Mouse (Mus musculus): ENCODE data around the gene Ppp1r13b. TPM values are rescaled to one million over a fixed set of nuclear protein-coding genes. Genes with fewer than 3 reads are reported as not detected.

The Ppp1r13b gene
- polyA plus RNA-seq, 1 experiment from 2014 or later, result 6.8 TPM

DNA sequence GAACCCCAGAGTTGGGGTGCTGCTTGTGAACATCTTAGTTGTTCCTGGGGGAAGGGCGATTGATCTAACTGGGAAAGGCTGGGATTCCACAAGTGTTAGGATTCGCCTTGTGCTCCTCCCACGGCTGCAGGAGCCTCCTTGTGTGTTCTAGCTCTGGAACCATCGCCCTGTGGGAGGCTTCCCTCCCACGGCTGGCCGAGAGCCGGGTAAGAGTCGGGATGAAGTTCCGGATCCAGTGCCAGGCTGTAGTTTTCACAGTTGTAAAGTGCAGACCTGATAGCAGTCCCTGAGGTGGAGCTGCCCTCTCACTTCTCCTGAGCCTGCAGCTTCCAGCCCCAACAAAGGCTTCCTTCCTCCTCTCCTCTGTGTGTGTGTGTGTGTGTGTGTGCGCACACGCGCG, 91.4 kb downstream of the Ppp1r13b start:
- no peaks in the 10 kb centered on the region; the same call in 1 of the 2 replicates for H3K36me3 ChIP-seq (replicated peaks; ENCODE audit: control insufficient read depth, insufficient read depth, low read depth, low read length)
- H3K9me3 ChIP-seq (replicated peaks; ENCODE audit: control insufficient read depth, low read length), result no peaks in the 10 kb centered on the region
- DNase-seq (ENCODE audit: low spot score) (no peak), ATAC-seq (replicated peaks; ENCODE audit: insufficient number of reproducible peaks, low FRiP score, low TSS enrichment, low read depth) (no peak)
- no peak overlapping the region for H3K4me2 ChIP-seq (ENCODE audit: low read depth, low read length)
- H3K27ac ChIP-seq (replicated peaks; ENCODE audit: low read depth, low read length), result no peak overlapping the region
- H3K27me3 ChIP-seq (ENCODE audit: control insufficient read depth, insufficient read depth, low read length), result no peaks in the 10 kb centered on the region
- 71% methylated on average over 13 of the region's 13 CpGs for WGBS
- H3K9ac ChIP-seq (replicated peaks; ENCODE audit: low read length), result no peak overlapping the region; the same call in 1 of the 2 replicates
- no peak overlapping the region for H3K4me3 ChIP-seq (ENCODE audit: low read depth, low read length)
- peaks cover 6% of the 10 kb centered on the region for H3K4me1 ChIP-seq (ENCODE audit: control insufficient read depth, insufficient read depth, low read length)

DNA sequence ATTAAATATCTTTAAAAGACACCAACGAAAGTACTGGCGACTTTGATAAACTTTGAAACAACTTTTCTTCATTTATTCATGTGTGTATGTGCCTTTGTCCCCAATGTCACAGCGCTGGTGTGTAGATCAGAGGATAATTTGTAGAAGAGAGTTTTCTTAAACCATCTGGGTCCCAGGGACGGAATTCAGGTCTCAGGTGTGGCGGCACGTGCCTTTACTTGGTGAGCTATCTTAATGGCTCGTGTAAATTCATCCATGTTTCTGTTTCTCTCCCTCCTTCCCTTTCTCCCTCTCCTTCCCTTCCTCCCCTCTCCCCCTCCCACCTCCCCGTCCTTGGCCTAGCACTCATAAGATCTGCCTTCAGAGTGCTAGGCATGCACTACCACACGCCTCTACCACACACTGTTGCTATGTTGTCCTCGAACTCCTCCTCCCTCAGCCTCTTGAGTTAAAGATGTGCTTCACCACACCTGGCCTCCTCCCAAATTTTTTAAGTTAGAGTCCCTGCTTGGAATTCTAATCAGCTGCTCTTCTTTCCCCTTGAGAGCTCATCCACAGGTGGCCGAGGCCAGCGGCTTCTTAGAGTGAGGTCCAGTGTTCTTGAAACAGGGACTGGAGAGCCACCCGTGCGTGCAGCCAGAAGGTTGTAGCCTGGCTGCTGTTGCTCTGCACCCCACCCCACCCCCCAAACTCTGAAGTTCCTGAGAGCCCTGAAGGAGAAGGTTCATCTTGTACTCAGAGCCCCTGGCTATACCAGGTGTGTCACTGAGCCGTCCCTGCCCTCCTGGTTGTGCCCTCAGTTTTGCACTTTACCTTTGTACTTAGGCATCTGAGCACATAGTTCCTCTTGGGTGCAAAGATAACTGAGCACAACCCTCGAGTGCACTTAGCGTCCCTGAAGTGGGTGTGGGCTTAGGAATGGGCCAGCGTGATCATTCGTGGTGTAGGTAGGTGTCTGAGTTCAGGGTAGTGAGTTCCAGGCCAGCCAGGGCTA, 92.8 kb downstream of the Ppp1r13b start:
- H3K27ac ChIP-seq (replicated peaks; ENCODE audit: low read depth, low read length), result no peak overlapping the region; the same call in 1 of the 2 replicates
- WGBS, result 32% methylated on average over 19 of the region's 19 CpGs

GRCm38 (mm10) chr12:111813766-111814617, 93.9 kb downstream of the Ppp1r13b start, which contains the start of the genes Xrcc3 and Zfyve21:
Xrcc3 (minus strand) TSS chr12:111813873.
Zfyve21 (plus strand) TSS chr12:111814170.
- peaks cover 6% of the 10 kb centered on the region for H3K4me1 ChIP-seq (ENCODE audit: control insufficient read depth, insufficient read depth, low read length)

More for the DNA sequence above, 92.8 kb downstream of the Ppp1r13b start:
- Histone ChIP-seq H3K9me3 (replicated peaks; ENCODE audit: control insufficient read depth, low read length) (no peaks in the 10 kb centered on the region), H3K4me1 (ENCODE audit: control insufficient read depth, insufficient read depth, low read length) (peaks cover 6% of the 10 kb centered on the region), H3K27me3 (ENCODE audit: control insufficient read depth, insufficient read depth, low read length) (no peaks in the 10 kb centered on the region), H3K4me2 (ENCODE audit: low read depth, low read length) (peak overlapping the region; percentile 85), H3K4me3 (ENCODE audit: low read depth, low read length) (peak overlapping the region; percentile 73), H3K9ac (replicated peaks; ENCODE audit: low read length) (peak overlapping the region; percentile 78), H3K36me3 (replicated peaks; ENCODE audit: control insufficient read depth, insufficient read depth, low read depth, low read length) (no peaks in the 10 kb centered on the region; the same call in 1 of the 2 replicates)
- DNase-seq (ENCODE audit: low spot score), result peak; percentile 21
- no peak for ATAC-seq (replicated peaks; ENCODE audit: insufficient number of reproducible peaks, low FRiP score, low TSS enrichment, low read depth)

DNA sequence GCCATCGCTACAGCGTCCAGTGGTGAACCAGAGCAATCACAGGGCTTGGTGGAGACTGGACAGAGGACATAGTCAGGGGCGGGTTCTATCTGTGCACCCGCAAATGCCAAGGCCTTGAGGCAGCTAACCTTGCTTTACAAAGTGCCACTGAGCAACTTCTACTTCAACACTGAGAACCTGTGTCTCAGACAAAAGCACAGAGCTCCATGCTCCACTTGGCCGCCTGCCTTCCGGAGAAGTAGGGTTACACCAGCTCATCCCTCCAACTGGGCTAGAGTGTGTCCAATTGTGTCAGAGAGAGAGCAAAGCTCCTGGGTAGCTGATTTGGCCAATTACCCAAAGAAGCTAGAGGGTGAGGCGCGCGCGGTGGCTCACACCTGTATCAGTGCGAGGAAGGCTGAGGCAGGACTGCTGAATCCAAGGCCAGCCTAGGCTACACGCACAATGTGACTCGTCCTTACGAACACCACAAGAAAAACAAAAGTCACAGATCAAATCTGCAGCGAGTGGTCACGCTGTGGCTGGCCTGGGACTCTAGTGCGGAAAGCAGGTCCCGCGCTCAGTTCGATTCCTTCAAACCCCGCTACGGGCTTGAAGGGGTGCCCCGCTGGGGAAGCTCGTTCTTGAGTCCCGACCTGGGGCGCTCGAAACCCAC, 94.7 kb downstream of the Ppp1r13b start:
- ATAC-seq (replicated peaks; ENCODE audit: insufficient number of reproducible peaks, low FRiP score, low TSS enrichment, low read depth), result 0 out of 2 replicates have a peak, but pooled peaks have one; percentile 0
- Histone ChIP-seq H3K27me3 (ENCODE audit: control insufficient read depth, insufficient read depth, low read length) (no peaks in the 10 kb centered on the region), H3K4me1 (ENCODE audit: control insufficient read depth, insufficient read depth, low read length) (peaks cover 6% of the 10 kb centered on the region), H3K36me3 (replicated peaks; ENCODE audit: control insufficient read depth, insufficient read depth, low read depth, low read length) (no peaks in the 10 kb centered on the region; the same call in none of the 2 replicates), H3K9me3 (replicated peaks; ENCODE audit: control insufficient read depth, low read length) (no peaks in the 10 kb centered on the region), H3K4me2 (ENCODE audit: low read depth, low read length) (peak overlapping the region; percentile 82), H3K9ac (replicated peaks; ENCODE audit: low read length) (peak overlapping the region; percentile 65), H3K4me3 (ENCODE audit: low read depth, low read length) (peak overlapping the region; percentile 51), H3K27ac (replicated peaks; ENCODE audit: low read depth, low read length) (no peak overlapping the region)
- no peak for DNase-seq (ENCODE audit: low spot score)
- 4% methylated on average over 27 of the region's 27 CpGs for WGBS

More at GRCm38 (mm10) chr12:111813766-111814617, 93.9 kb downstream of the Ppp1r13b start, which contains the start of the genes Xrcc3 and Zfyve21:
- WGBS, result under 1% methylated on average over 84 of the region's 87 CpGs
- Histone ChIP-seq H3K27me3 (ENCODE audit: control insufficient read depth, insufficient read depth, low read length) (no peaks in the 10 kb centered on the region), H3K4me3 (ENCODE audit: low read depth, low read length) (peak within 1 kb of the TSS; percentile 73), H3K9ac (replicated peaks; ENCODE audit: low read length) (peak within 1 kb of the TSS; percentile 78), H3K9me3 (replicated peaks; ENCODE audit: control insufficient read depth, low read length) (no peaks in the 10 kb centered on the region), H3K4me2 (ENCODE audit: low read depth, low read length) (peak within 1 kb of the TSS; percentile 85), H3K36me3 (replicated peaks; ENCODE audit: control insufficient read depth, insufficient read depth, low read depth, low read length) (no peaks in the 10 kb centered on the region; the same call in 1 of the 2 replicates), H3K27ac (replicated peaks; ENCODE audit: low read depth, low read length) (peak within 1 kb of the TSS; percentile 72)
- DNase-seq (ENCODE audit: low spot score), result peak; percentile 99
- peak; percentile 99 for ATAC-seq (replicated peaks; ENCODE audit: insufficient number of reproducible peaks, low FRiP score, low TSS enrichment, low read depth)

DNA sequence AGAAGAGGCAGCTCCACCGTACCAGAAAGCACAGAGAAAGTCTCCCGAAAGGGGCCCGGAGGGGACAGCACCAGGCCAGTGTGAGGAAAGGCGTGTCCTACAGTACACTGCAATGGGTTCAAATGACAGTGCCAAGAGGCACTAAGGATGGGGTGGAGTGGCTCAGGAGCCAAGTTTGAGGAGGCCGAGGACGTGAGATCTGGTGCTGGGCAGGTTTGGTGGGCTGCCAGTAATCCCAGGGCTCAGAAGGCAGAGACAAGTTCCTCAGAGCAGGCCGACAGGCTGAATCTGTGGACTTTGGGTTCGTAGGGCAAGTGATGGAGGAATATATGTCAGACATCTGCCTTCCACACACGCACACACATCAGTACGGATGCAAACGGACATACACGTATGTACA, 95.3 kb downstream of the Ppp1r13b start:
- peaks cover 6% of the 10 kb centered on the region for H3K4me1 ChIP-seq (ENCODE audit: control insufficient read depth, insufficient read depth, low read length)
- 67% methylated on average over 12 of the region's 12 CpGs for WGBS
- H3K9me3 ChIP-seq (replicated peaks; ENCODE audit: control insufficient read depth, low read length), result no peaks in the 10 kb centered on the region
- peak overlapping the region; percentile 65 for H3K9ac ChIP-seq (replicated peaks; ENCODE audit: low read length)
- peak overlapping the region; percentile 51 for H3K4me3 ChIP-seq (ENCODE audit: low read depth, low read length)
- H3K27me3 ChIP-seq (ENCODE audit: control insufficient read depth, insufficient read depth, low read length), result no peaks in the 10 kb centered on the region
- H3K4me2 ChIP-seq (ENCODE audit: low read depth, low read length), result peak overlapping the region; percentile 82
- ATAC-seq (replicated peaks; ENCODE audit: insufficient number of reproducible peaks, low FRiP score, low TSS enrichment, low read depth), result no peak
- H3K36me3 ChIP-seq (replicated peaks; ENCODE audit: control insufficient read depth, insufficient read depth, low read depth, low read length), result no peaks in the 10 kb centered on the region; the same call in none of the 2 replicates
- H3K27ac ChIP-seq (replicated peaks; ENCODE audit: low read depth, low read length), result no peak overlapping the region
- DNase-seq (ENCODE audit: low spot score), result no peak

GRCm38 (mm10) chr12:111812075-111812474, 95.8 kb downstream of the Ppp1r13b start:
- no peak overlapping the region for H3K9ac ChIP-seq (replicated peaks; ENCODE audit: low read length)
- peaks cover 6% of the 10 kb centered on the region for H3K4me1 ChIP-seq (ENCODE audit: control insufficient read depth, insufficient read depth, low read length)
- no peak overlapping the region for H3K4me3 ChIP-seq (ENCODE audit: low read depth, low read length)
- no peaks in the 10 kb centered on the region for H3K27me3 ChIP-seq (ENCODE audit: control insufficient read depth, insufficient read depth, low read length)
- H3K36me3 ChIP-seq (replicated peaks; ENCODE audit: control insufficient read depth, insufficient read depth, low read depth, low read length), result no peaks in the 10 kb centered on the region; the same call in none of the 2 replicates
- WGBS, result 84% methylated on average over 13 of the region's 13 CpGs
- H3K27ac ChIP-seq (replicated peaks; ENCODE audit: low read depth, low read length), result no peak overlapping the region
- H3K4me2 ChIP-seq (ENCODE audit: low read depth, low read length), result no peak overlapping the region
- ATAC-seq (replicated peaks; ENCODE audit: insufficient number of reproducible peaks, low FRiP score, low TSS enrichment, low read depth) (no peak), DNase-seq (ENCODE audit: low spot score) (no peak)
- no peaks in the 10 kb centered on the region for H3K9me3 ChIP-seq (replicated peaks; ENCODE audit: control insufficient read depth, low read length)

DNA sequence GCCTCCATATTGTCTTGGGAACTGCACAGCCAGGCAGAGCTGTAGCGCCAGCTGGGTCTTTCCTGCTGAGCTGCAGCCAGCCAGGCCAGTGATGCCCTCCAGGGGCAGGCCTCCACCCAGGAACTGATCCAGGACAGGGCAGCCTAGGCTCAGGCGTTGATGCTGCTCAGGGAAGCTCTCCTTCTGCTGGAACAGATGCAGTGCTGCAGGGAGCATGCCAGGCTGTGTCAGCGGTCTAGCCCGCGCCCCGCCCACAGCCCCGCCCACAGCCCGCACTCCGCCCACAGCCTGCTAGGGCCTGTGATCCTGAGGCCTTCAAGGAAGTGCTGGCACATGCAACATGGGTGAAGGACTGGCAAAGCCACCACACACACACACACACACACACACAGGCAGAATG, 98.1 kb downstream of the Ppp1r13b start:
- ATAC-seq (replicated peaks; ENCODE audit: insufficient number of reproducible peaks, low FRiP score, low TSS enrichment, low read depth) (0 out of 2 replicates have a peak, but pooled peaks have one; percentile 9), DNase-seq (ENCODE audit: low spot score) (peak; percentile 74)
- Histone ChIP-seq H3K4me2 (ENCODE audit: low read depth, low read length) (no peak overlapping the region), H3K9me3 (replicated peaks; ENCODE audit: control insufficient read depth, low read length) (no peaks in the 10 kb centered on the region), H3K4me3 (ENCODE audit: low read depth, low read length) (no peak overlapping the region), H3K36me3 (replicated peaks; ENCODE audit: control insufficient read depth, insufficient read depth, low read depth, low read length) (peaks cover 2% of the 10 kb centered on the region), H3K4me1 (ENCODE audit: control insufficient read depth, insufficient read depth, low read length) (no peaks in the 10 kb centered on the region), H3K9ac (replicated peaks; ENCODE audit: low read length) (0 out of 2 replicates have a peak overlapping the region, but pooled peaks have one; percentile 13), H3K27ac (replicated peaks; ENCODE audit: low read depth, low read length) (no peak overlapping the region), H3K27me3 (ENCODE audit: control insufficient read depth, insufficient read depth, low read length) (no peaks in the 10 kb centered on the region)
- WGBS, result 4% methylated on average over 9 of the region's 9 CpGs

All from embryonic facial prominence, embryonic 11.5 days (tissue).